Mouse (Mus musculus) heart, embryonic 14.5 days (tissue): ENCODE measurements around the gene Clasrp. TPM values are rescaled to one million over a fixed set of nuclear protein-coding genes. Genes with fewer than 3 reads are reported as not detected.

ENCODE experiments used
- polyA plus RNA-seq: library from polyadenylated mRNA; unstranded; fragments of >200 nt; fragmentation: Nextera tagmentation; extraction: Ambion mirVana; gene quantifications from 2 replicates; pipeline ENCODE4 v1.2.1, GENCODE M21; 2014

Clasrp gene
- polyA plus RNA-seq, 1 experiment from 2014 or later, result 29.2 TPM

Other genes with a start within 250 kb of the Clasrp start
- 12.7 and 15.7 TPM in 2 replicates for gene Cd3eap, start 245.0 kb downstream of the Clasrp start, polyA plus RNA-seq
- gene Ppp1r13l, start 244.7 kb downstream of the Clasrp start, polyA plus RNA-seq, result 15.2 and 15.4 TPM in 2 replicates
- 4.8 and 6.6 TPM in 2 replicates for gene Ercc2, start 222.5 kb downstream of the Clasrp start, polyA plus RNA-seq
- gene Klc3, start 200.4 kb downstream of the Clasrp start, polyA plus RNA-seq, result 1.8 and 1.9 TPM in 2 replicates
- 910 and 1,062 TPM in 2 replicates for gene Ckm, start 199.7 kb downstream of the Clasrp start, polyA plus RNA-seq
- gene Mark4, start 145.7 kb downstream of the Clasrp start, polyA plus RNA-seq, result 9.3 and 10.5 TPM in 2 replicates
- gene Exoc3l2, start 141.2 kb downstream of the Clasrp start, polyA plus RNA-seq, result 1.3 and 1.8 TPM in 2 replicates
- gene Bloc1s3, start 96.1 kb downstream of the Clasrp start, polyA plus RNA-seq, result 1.4 and 1.7 TPM in 2 replicates
- 87.3 and 92.9 TPM in 2 replicates for gene Trappc6a, start 96.1 kb downstream of the Clasrp start, polyA plus RNA-seq
- not detected in 2 replicates for gene Nkpd1, start 86.6 kb downstream of the Clasrp start, polyA plus RNA-seq
- 2.9 and 5.3 TPM in 2 replicates for gene Ppp1r37, start 41.4 kb downstream of the Clasrp start, polyA plus RNA-seq
- gene Zfp296, start 27.2 kb downstream of the Clasrp start, polyA plus RNA-seq, result 0.13 and 0.38 TPM in 2 replicates
- 140 and 144 TPM in 2 replicates for gene Gemin7, start 26.9 kb downstream of the Clasrp start, polyA plus RNA-seq
- 4.8 and 6.1 TPM in 2 replicates for gene Relb, start 25.0 kb upstream of the Clasrp start, polyA plus RNA-seq
- 87.6 and 98.6 TPM in 2 replicates for gene Clptm1, start 60.5 kb upstream of the Clasrp start, polyA plus RNA-seq
- 0.57 and 2.2 TPM in 2 replicates for gene Apoc2, start 73.5 kb upstream of the Clasrp start, polyA plus RNA-seq
- gene Gm44805, start 76.9 kb upstream of the Clasrp start, polyA plus RNA-seq, result not detected in 2 replicates
- gene Apoc4, start 77.0 kb upstream of the Clasrp start, polyA plus RNA-seq, result 0.31 TPM in 1 of 2 replicates, not detected in the other
- 14.3 and 14.6 TPM in 2 replicates for gene Apoc1, start 88.2 kb upstream of the Clasrp start, polyA plus RNA-seq
- 644 and 695 TPM in 2 replicates for gene Apoe, start 94.7 kb upstream of the Clasrp start, polyA plus RNA-seq
- 130 and 135 TPM in 2 replicates for gene Tomm40, start 111.0 kb upstream of the Clasrp start, polyA plus RNA-seq
- 63.4 and 68.4 TPM in 2 replicates for gene Nectin2, start 146.0 kb upstream of the Clasrp start, polyA plus RNA-seq
- 293 and 321 TPM in 2 replicates for gene Bcam, start 166.5 kb upstream of the Clasrp start, polyA plus RNA-seq
- 0.53 TPM in 1 of 2 replicates, not detected in the other for gene Cblc, start 192.3 kb upstream of the Clasrp start, polyA plus RNA-seq
- gene Bcl3, start 218.3 kb upstream of the Clasrp start, polyA plus RNA-seq, result 1.7 and 2.0 TPM in 2 replicates
- gene Gm19345, start 247.5 kb upstream of the Clasrp start, polyA plus RNA-seq, result not detected in 2 replicates